Mouse (Mus musculus) activated CD4-positive, CD25-positive, alpha-beta regulatory T cell, adult 4 months (primary cell): Measurements from ENCODE around the gene Impdh2. TPM values are rescaled to one million over a fixed set of nuclear protein-coding genes. Genes with fewer than 3 reads are reported as not detected.

Experiments used
- ATAC-seq: one replicate; pipeline ENCODE4 v1.8.0; 2017
- polyA plus RNA-seq, 2 experiments: library from polyadenylated mRNA; unstranded; fragments of 100-300 nt; shearing (Covaris generic); gene quantifications; one replicate each; pipeline ENCODE4 v1.2.1; 2017

The Impdh2 gene
- polyA plus RNA-seq, result 100 to 1,000 TPM; 126 to 172 TPM

GRCm38 (mm10) chr9:108560227-108560841 is at the start of gene Impdh2:
Gene Impdh2 (plus strand): TSS chr9:108560286.
- peak; percentile 98 for ATAC-seq

DNA sequence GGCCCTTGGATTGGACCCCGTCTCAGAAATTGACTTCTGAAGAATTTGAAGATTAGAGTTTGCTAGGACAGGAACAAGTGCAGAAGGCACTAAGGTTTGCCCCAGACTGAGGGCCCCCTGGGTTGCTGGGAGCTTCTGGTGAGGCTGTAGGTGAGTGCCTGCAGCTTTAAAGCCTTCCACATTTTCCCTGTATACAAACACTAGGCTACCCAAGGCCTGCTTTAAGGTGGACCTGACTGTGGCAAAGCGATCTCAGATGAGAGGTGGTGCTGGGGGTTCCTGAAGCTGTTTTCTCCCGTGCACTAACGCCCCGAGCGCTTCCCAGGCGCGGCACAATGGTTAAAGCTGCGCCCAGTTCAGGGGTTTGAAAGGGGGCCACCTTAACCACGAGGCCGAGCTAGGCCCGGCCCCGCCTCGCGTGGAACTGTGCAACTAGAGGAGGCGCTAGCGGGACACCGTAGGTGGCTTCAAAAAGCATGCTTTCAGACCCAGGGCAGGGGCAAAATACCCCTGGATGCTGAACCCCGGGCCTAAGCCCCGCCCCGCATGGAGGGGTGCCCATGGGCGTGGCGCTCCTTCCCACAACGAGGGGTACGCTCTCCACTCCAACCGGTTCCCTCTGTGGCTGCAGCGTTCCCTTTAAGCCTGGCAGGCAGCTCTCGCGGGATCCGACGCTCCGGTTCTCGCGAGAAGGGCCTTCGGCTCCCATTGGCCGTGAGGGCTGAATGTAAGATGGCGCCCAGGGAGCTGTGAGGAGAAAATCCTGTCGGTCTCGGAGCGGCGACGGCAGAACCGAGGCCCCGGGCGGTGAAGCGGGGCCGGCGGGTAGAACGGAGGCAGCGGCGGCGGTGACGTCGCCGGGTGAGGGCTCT is 43.5 kb upstream of the Impdh2 start, which contains the start of gene Qrich1:
Gene Qrich1, plus strand, starts transcription at position 427 of the 872 bp plus-strand sequence.
- peak; percentile 89 for ATAC-seq

GRCm38 (mm10) chr9:108517253-108517930 is 42.7 kb upstream of the Impdh2 start:
- peak; percentile 2 for ATAC-seq

- ATAC-seq, result peak; percentile 52
Measured at GRCm38 (mm10) chr9:108517931-108518332, 42.2 kb upstream of the Impdh2 start.

GRCm38 (mm10) chr9:108521604-108522003 is 38.5 kb upstream of the Impdh2 start:
- no peak for ATAC-seq

GRCm38 (mm10) chr9:108523341-108523740 is 36.7 kb upstream of the Impdh2 start:
- ATAC-seq, result no peak

- ATAC-seq, result no peak
Measured at GRCm38 (mm10) chr9:108525400-108525799, 34.7 kb upstream of the Impdh2 start.

GRCm38 (mm10) chr9:108530954-108531353 is 29.1 kb upstream of the Impdh2 start:
- ATAC-seq, result no peak

DNA sequence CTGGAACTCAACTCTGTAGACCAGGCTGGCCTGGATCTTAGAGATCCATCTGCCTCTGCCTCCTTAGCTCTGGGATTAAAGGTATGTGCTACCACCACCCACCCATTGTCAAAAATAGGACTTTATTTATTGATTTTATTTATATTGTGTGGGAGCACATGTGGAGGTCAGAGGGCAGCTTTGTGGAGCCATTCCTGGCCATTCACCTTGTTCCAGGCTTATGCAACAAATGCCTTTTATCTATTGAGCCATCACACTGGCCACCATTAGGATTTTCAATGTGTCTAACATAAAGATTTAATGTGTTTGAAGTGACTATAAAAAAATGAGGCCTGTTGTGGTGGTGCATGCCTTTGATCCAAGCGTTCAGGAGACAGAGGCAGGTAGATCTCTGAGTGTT is 28.6 kb upstream of the Impdh2 start:
- no peak for ATAC-seq

GRCm38 (mm10) chr9:108540846-108541245 is 19.2 kb upstream of the Impdh2 start:
- ATAC-seq, result peak; percentile 57

GRCm38 (mm10) chr9:108545986-108546385 is 14.1 kb upstream of the Impdh2 start:
- no peak for ATAC-seq

GRCm38 (mm10) chr9:108546875-108547274 is 13.2 kb upstream of the Impdh2 start:
- ATAC-seq, result no peak

- ATAC-seq, result no peak
Measured at GRCm38 (mm10) chr9:108559169-108559568, 917 bp upstream of the Impdh2 start.

- ATAC-seq, result no peak
Measured at GRCm38 (mm10) chr9:108563671-108564070, 3.6 kb downstream of the Impdh2 start.

DNA sequence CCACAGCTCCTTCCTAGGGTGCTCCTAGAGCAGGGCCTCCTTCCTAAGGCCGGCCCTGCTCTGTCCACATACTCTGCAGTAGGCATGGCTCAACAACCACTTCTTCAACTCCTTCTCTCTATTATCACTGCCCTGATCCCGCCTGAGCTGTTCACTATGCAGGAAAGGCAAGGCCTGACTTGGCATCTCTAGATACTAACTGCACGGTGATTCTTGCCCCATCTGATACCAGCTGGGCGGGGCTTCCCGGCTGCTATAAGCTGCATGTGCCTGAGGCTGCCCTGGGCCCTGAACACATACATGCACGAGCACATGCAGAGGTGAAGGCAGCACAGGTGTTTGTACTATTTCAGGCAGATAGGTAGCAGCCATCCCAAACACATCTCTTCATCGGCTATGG is 4.0 kb downstream of the Impdh2 start:
- no peak for ATAC-seq

- no peak for ATAC-seq
Measured at GRCm38 (mm10) chr9:108565881-108566814, 6.1 kb downstream of the Impdh2 start.

- ATAC-seq, result peak; percentile 72
Measured at GRCm38 (mm10) chr9:108566815-108567776, 7.0 kb downstream of the Impdh2 start, which contains the start of gene Ndufaf3. Gene Ndufaf3 (minus strand): TSS chr9:108567434.

GRCm38 (mm10) chr9:108567931-108568419 is 7.9 kb downstream of the Impdh2 start:
- no peak for ATAC-seq

DNA sequence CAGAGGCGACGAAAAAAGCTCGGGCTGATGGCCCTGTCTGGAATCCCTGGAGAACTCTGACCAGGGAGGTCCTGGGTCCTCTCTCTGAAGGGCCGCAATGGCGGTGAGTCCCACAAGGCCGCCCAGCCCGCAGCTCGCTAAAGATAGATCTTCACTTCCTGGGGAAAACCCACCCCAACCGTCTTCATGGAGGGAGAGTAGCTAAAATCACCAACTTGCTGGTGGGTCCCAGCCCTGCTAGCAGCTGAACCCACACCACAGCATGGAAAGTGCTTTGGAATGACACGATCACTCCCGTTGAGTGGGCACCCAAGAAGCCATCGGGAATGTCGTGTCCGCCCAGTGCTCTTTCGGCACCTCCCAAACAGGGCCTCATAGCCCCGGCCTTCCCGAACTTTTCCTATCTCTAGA is 8.4 kb downstream of the Impdh2 start:
- no peak for ATAC-seq

GRCm38 (mm10) chr9:108569381-108570206 is 9.5 kb downstream of the Impdh2 start, which contains the start of gene Dalrd3:
Gene Dalrd3 (plus strand): TSS chr9:108569886.
- peak; percentile 61 for ATAC-seq
